33 mouse cellular contexts compared by ENCODE assay signal in genomic region chr9:37572204-37572876, GRCm38 (mm10). TPM values are rescaled to one million over a fixed set of nuclear protein-coding genes. Genes with fewer than 3 reads are reported as not detected.
A peak's percentile ranks its signal among the peaks of the same experiment; 100 is the strongest.
DNase-seq lines count a peak whose midpoint lies in the region; ATAC-seq and TF ChIP-seq lines count a peak whose summit lies in the region.
"Had no signal": no experiment of that assay in that cellular context is flagged by ENCODE, and none has a peak within 500 bp of the region (broad histone marks: within the 10 kb centered on the region; RNA-seq: fewer than 3 reads in every experiment).

No protein-coding gene starts in this region.

- no peak for TF ChIP-seq POLR2A in MEL (IDR thresholded peaks at IDR 0.05; ENCODE audit: control insufficient read depth in 1 of 2, insufficient read depth in 1 of 2, low read depth in 1 of 2, low read length in 2 of 2, poor library complexity in 1 of 2)

- intact Hi-C loops in left cerebral cortex, adult 2 months (cut with DNase I), result loop anchor here (10.0 kb wide), 1 partner anchor 242 kb away; no protein-coding TSS in a partner anchor
- intact Hi-C loops in left cerebral cortex, postnatal 4 days (cut with DNase I), result no loop called here

- no peaks in the 10 kb centered on the region for H3K27me3 ChIP-seq in MEL (ENCODE audit: control insufficient read depth in 1 of 2, insufficient read depth in 2 of 2, low read length in 2 of 2)
- H3K27me3 ChIP-seq in liver, embryonic 12.5 days (replicated peaks), result no peaks in the 10 kb centered on the region
- H3K27me3 ChIP-seq: CH12.LX; forebrain, embryonic 15.5 days; neural tube, embryonic 15.5 days had no signal

- H3K4me1 ChIP-seq in MEL (ENCODE audit: control insufficient read depth in 1 of 2, insufficient read depth in 2 of 2, low read length in 2 of 2), result peaks cover 41 to 45% of the 10 kb centered on the region in 2 experiments
- peaks cover 62% of the 10 kb centered on the region for H3K4me1 ChIP-seq in liver, embryonic 12.5 days

- ATAC-seq in liver, embryonic 12.5 days, result peak; percentile 25
- peak; percentile 4; the same call in 1 of the 2 replicates for ATAC-seq in megakaryocyte progenitor cell, adult 5-6 weeks (replicated peaks; ENCODE audit: poor library complexity)
- ATAC-seq: forebrain, embryonic 15.5 days; hindbrain, embryonic 16.5 days; Patski had no signal

- H3K4me3 ChIP-seq in left cerebral cortex, adult 2 months, result no peak overlapping the region
- H3K4me3 ChIP-seq in MEL (ENCODE audit: control insufficient read depth in 1 of 2, insufficient read depth in 1 of 2, low read depth in 2 of 2, low read length in 2 of 2), result peak overlapping the region in 1 of 2 experiments; percentile 18; a peak in 2 of 4 replicates
- H3K4me3 ChIP-seq in liver, embryonic 12.5 days, result no peak overlapping the region
- H3K4me3 ChIP-seq: embryonic facial prominence, embryonic 13.5 days; forebrain, embryonic 10.5 days; forebrain, embryonic 15.5 days; gastrocnemius, adult 2 months; heart, adult 2 months; kidney, embryonic 15.5 days; limb, embryonic 10.5 days; limb, embryonic 15.5 days; neural tube, embryonic 15.5 days had no signal

- TF ChIP-seq EP300 in MEL (IDR thresholded peaks at IDR 0.05; ENCODE audit: low read depth in 1 of 2, low read length in 2 of 2), result peak; percentile 79 to 80

- H3K9me3 ChIP-seq in MEL (replicated peaks; ENCODE audit: insufficient read depth, low read length), result no peaks in the 10 kb centered on the region
- H3K9me3 ChIP-seq in liver, embryonic 12.5 days (replicated peaks), result no peaks in the 10 kb centered on the region
- H3K9me3 ChIP-seq: embryonic facial prominence, embryonic 13.5 days; forebrain, embryonic 10.5 days; forebrain, embryonic 15.5 days; kidney, embryonic 15.5 days; limb, embryonic 10.5 days; limb, embryonic 15.5 days; neural tube, embryonic 15.5 days had no signal

- no peak for TF ChIP-seq CTCF in left cerebral cortex, adult 2 months (IDR thresholded peaks at IDR 0.05)
- TF ChIP-seq CTCF in MEL (IDR thresholded peaks at IDR 0.05 in 2 of 3, conservative IDR thresholded peaks at IDR 0.05 in 1 of 3; ENCODE audit: control insufficient read depth in 1 of 3, insufficient read depth in 1 of 3, low read depth in 2 of 3, low read length in 3 of 3, poor library complexity in 1 of 3, severe bottlenecking in 1 of 3), result no peak

- H3K9ac ChIP-seq in MEL (ENCODE audit: control insufficient read depth, low read depth, low read length, poor library complexity, severe bottlenecking), result no peak overlapping the region
- H3K9ac ChIP-seq in liver, embryonic 12.5 days, result no peak overlapping the region
- H3K9ac ChIP-seq: embryonic facial prominence, embryonic 13.5 days; forebrain, embryonic 15.5 days; kidney, embryonic 15.5 days; limb, embryonic 15.5 days; lung, embryonic 14.5 days; neural tube, embryonic 15.5 days had no signal

- no peak for TF ChIP-seq RAD21 in MEL (IDR thresholded peaks at IDR 0.05; ENCODE audit: low read depth, low read length)

- H3K4me2 ChIP-seq in liver, embryonic 12.5 days, result 0 out of 2 replicates have a peak overlapping the region, but pooled peaks have one; percentile 20
- H3K4me2 ChIP-seq: embryonic facial prominence, embryonic 13.5 days; forebrain, embryonic 15.5 days; kidney, embryonic 15.5 days; limb, embryonic 15.5 days; lung, embryonic 14.5 days; neural tube, embryonic 15.5 days had no signal

- peak overlapping the region; percentile 45 for H3K27ac ChIP-seq in left cerebral cortex, adult 2 months
- H3K27ac ChIP-seq in MEL (ENCODE audit: control insufficient read depth, low read depth, low read length), result peak overlapping the region; percentile 74
- peak overlapping the region; percentile 45 for H3K27ac ChIP-seq in liver, embryonic 12.5 days
- H3K27ac ChIP-seq: embryonic facial prominence, embryonic 13.5 days; forebrain, embryonic 10.5 days; forebrain, embryonic 15.5 days; gastrocnemius, adult 2 months; heart, adult 2 months; kidney, embryonic 15.5 days; limb, embryonic 10.5 days; limb, embryonic 15.5 days; neural tube, embryonic 15.5 days; stomach, postnatal 0 days had no signal

- 10% methylated on average over 3 of the region's 3 CpGs for WGBS in liver, embryonic 12.5 days (ENCODE audit: insufficient replicate concordance)

- no peaks in the 10 kb centered on the region for H3K79me2 ChIP-seq in MEL (ENCODE audit: control insufficient read depth, insufficient read depth, low read length, poor library complexity)

- peaks cover 0 to 57% of the 10 kb centered on the region in 2 experiments; a peak in 2 of 4 replicates for H3K36me3 ChIP-seq in MEL (ENCODE audit: control insufficient read depth in 1 of 2, insufficient read depth in 2 of 2, low read length in 2 of 2)
- H3K36me3 ChIP-seq in liver, embryonic 12.5 days, result no peaks in the 10 kb centered on the region
- H3K36me3 ChIP-seq: embryonic facial prominence, embryonic 13.5 days; forebrain, embryonic 10.5 days; forebrain, embryonic 15.5 days; kidney, embryonic 15.5 days; limb, embryonic 10.5 days; limb, embryonic 15.5 days; neural tube, embryonic 15.5 days had no signal

- no peak for DNase-seq in left cerebral cortex, adult 2 months (ENCODE audit: extremely low spot score in 1 of 2, low spot score in 2 of 2)
- no peak for DNase-seq in left cerebral cortex, postnatal 4 days
- DNase-seq in MEL (ENCODE audit: low read depth, low spot score), result no peak
- DNase-seq in urinary bladder, postnatal 36 days (ENCODE audit: low spot score in 2 of 2), result no peak
- DNase-seq in layer of hippocampus, postnatal 36 days, result no peak
- DNase-seq: adrenal gland, postnatal 10 days; cerebellum, adult 9-10 months; cerebellum, postnatal 36 days; gastrocnemius, adult 2 months; gastrocnemius, postnatal 36 days; heart, adult 2 months; kidney, adult 18-20 months; kidney, postnatal 25 days; lung, embryonic 14.5 days; lung, postnatal 14 days; midbrain, embryonic 14.5 days; right cerebral cortex, postnatal 4 days; thymus, adult 18-20 months; thymus, postnatal 36 days had no signal

TF ChIP-seq in MEL, 35 proteins besides CTCF, POLR2A, EP300 and RAD21 (continues in another document):
- TF ChIP-seq MAX (IDR thresholded peaks at IDR 0.05; ENCODE audit: low read length) (no peak), CHD1 (IDR thresholded peaks at IDR 0.05; ENCODE audit: low read depth, low read length) (no peak), ZNF384 (IDR thresholded peaks at IDR 0.05; ENCODE audit: low read depth, low read length) (no peak), POLR2AphosphoS5 (IDR thresholded peaks at IDR 0.05; ENCODE audit: borderline replicate concordance, low read depth, low read length) (no peak), USF1 (IDR thresholded peaks at IDR 0.05; ENCODE audit: low read depth, low read length) (no peak)

RNA-seq across cellular contexts. Expression of gene Siae, which starts 16.8 kb away (rescaled TPM):
- total RNA-seq in left cerebral cortex, adult 2 months (2021), result 10 to 100 TPM; 17.1 to 18.8 TPM
- total RNA-seq in left cerebral cortex, postnatal 4 days (2021), result 10 to 100 TPM; 10.5 to 11.1 TPM
- total RNA-seq in MEL (2012; rRNA removed), result 4.9 and 5.1 TPM in 2 replicates
- 1 to 10 TPM in 1 of 2 experiments, not detected in 1; 9.2 TPM for polyA plus RNA-seq in MEL (2012; ENCODE audit: insufficient read depth in 1 of 2, insufficient read length in 2 of 2, low read depth in 1 of 2, low replicate concordance in 2 of 2, missing spikeins in 1 of 2)
- polyA plus RNA-seq in liver, embryonic 12.5 days (2016; fragmentation: Nextera tagmentation; extraction: Ambion mirVana), result 5.6 and 5.7 TPM in 2 replicates
- 13.4 and 16.9 TPM in 2 replicates for total RNA-seq in megakaryocyte progenitor cell, adult 5-6 weeks (2015)
- 9.4 and 11.8 TPM in 2 replicates for total RNA-seq in megakaryocyte progenitor cell, adult 5-6 weeks (2017)
- 10 to 100 TPM; 13.0 to 13.3 TPM for total RNA-seq in layer of hippocampus, postnatal 36 days (2021)

RNA-seq across cellular contexts. Expression of gene Nrgn, which starts 19.6 kb away (rescaled TPM):
- 1,000 to 10,000 TPM; 1,927 to 1,950 TPM for total RNA-seq in left cerebral cortex, adult 2 months (2021)
- total RNA-seq in left cerebral cortex, postnatal 4 days (2021), result 100 to 1,000 TPM; 616 to 622 TPM
- total RNA-seq in MEL (2012; rRNA removed), result 0.58 and 0.78 TPM in 2 replicates
- 10 to 100 TPM in 1 of 2 experiments, not detected in 1; 43.5 TPM for polyA plus RNA-seq in MEL (2012; ENCODE audit: insufficient read depth in 1 of 2, insufficient read length in 2 of 2, low read depth in 1 of 2, low replicate concordance in 2 of 2, missing spikeins in 1 of 2)
- 20.6 and 23.4 TPM in 2 replicates for polyA plus RNA-seq in liver, embryonic 12.5 days (2016; fragmentation: Nextera tagmentation; extraction: Ambion mirVana)
- total RNA-seq in megakaryocyte progenitor cell, adult 5-6 weeks (2015), result 4.4 and 9.6 TPM in 2 replicates
- 0.54 and 3.5 TPM in 2 replicates for total RNA-seq in megakaryocyte progenitor cell, adult 5-6 weeks (2017)
- 1,000 to 10,000 TPM; 1,507 to 1,630 TPM for total RNA-seq in layer of hippocampus, postnatal 36 days (2021)

RNA-seq across cellular contexts. Expression of gene Vsig2, which starts 33.3 kb away (rescaled TPM):
- 1 to 10 TPM; 4.1 to 4.5 TPM for total RNA-seq in left cerebral cortex, adult 2 months (2021)
- total RNA-seq in left cerebral cortex, postnatal 4 days (2021), result 1 to 10 TPM; 3.4 TPM
- total RNA-seq in MEL (2012; rRNA removed), result not detected in 2 replicates
- polyA plus RNA-seq in MEL (2012; ENCODE audit: insufficient read depth in 1 of 2, insufficient read length in 2 of 2, low read depth in 1 of 2, low replicate concordance in 2 of 2, missing spikeins in 1 of 2), result under 1 TPM in 1 of 2 experiments, not detected in 1; 0.64 TPM
- 0.29 and 0.76 TPM in 2 replicates for polyA plus RNA-seq in liver, embryonic 12.5 days (2016; fragmentation: Nextera tagmentation; extraction: Ambion mirVana)
- not detected in 2 replicates for total RNA-seq in megakaryocyte progenitor cell, adult 5-6 weeks (2015)
- total RNA-seq in megakaryocyte progenitor cell, adult 5-6 weeks (2017), result not detected in 2 replicates
- 1 to 10 TPM; 2.7 to 4.7 TPM for total RNA-seq in layer of hippocampus, postnatal 36 days (2021)
- total RNA-seq: CH12.LX; monocyte, adult 5-6 weeks had no signal

RNA-seq across cellular contexts. Expression of gene Spa17, which starts 41.2 kb away (rescaled TPM):
- 1 to 10 TPM; 1.7 to 2.1 TPM for total RNA-seq in left cerebral cortex, adult 2 months (2021)
- total RNA-seq in left cerebral cortex, postnatal 4 days (2021), result 1 to 10 TPM; 1.3 to 1.6 TPM
- 0.46 and 1.2 TPM in 2 replicates for total RNA-seq in MEL (2012; rRNA removed)
- polyA plus RNA-seq in MEL (2012; ENCODE audit: insufficient read depth in 1 of 2, insufficient read length in 2 of 2, low read depth in 1 of 2, low replicate concordance in 2 of 2, missing spikeins in 1 of 2), result 1 to 10 TPM in 1 of 2 experiments, not detected in 1; 2.6 TPM
- 2.8 and 4.0 TPM in 2 replicates for polyA plus RNA-seq in liver, embryonic 12.5 days (2016; fragmentation: Nextera tagmentation; extraction: Ambion mirVana)
- 2.9 and 6.7 TPM in 2 replicates for total RNA-seq in megakaryocyte progenitor cell, adult 5-6 weeks (2015)
- 1.7 and 5.1 TPM in 2 replicates for total RNA-seq in megakaryocyte progenitor cell, adult 5-6 weeks (2017)
- total RNA-seq in layer of hippocampus, postnatal 36 days (2021), result 1 to 10 TPM; 1.5 to 2.4 TPM
- total RNA-seq: monocyte, adult 5-6 weeks had no signal

RNA-seq across cellular contexts. Expression of gene Esam, which starts 44.5 kb away (rescaled TPM):
- total RNA-seq in left cerebral cortex, adult 2 months (2021), result 10 to 100 TPM; 19.6 to 22.5 TPM
- total RNA-seq in left cerebral cortex, postnatal 4 days (2021), result 10 to 100 TPM; 30.8 to 30.9 TPM
- total RNA-seq in MEL (2012; rRNA removed), result 0.10 and 0.23 TPM in 2 replicates
- polyA plus RNA-seq in MEL (2012; ENCODE audit: insufficient read depth in 1 of 2, insufficient read length in 2 of 2, low read depth in 1 of 2, low replicate concordance in 2 of 2, missing spikeins in 1 of 2), result under 1 TPM in 1 of 2 experiments, not detected in 1; 0.89 TPM
- 22.0 and 22.8 TPM in 2 replicates for polyA plus RNA-seq in liver, embryonic 12.5 days (2016; fragmentation: Nextera tagmentation; extraction: Ambion mirVana)
- total RNA-seq in megakaryocyte progenitor cell, adult 5-6 weeks (2015), result 0.34 and 0.94 TPM in 2 replicates
- total RNA-seq in megakaryocyte progenitor cell, adult 5-6 weeks (2017), result 0.29 and 0.57 TPM in 2 replicates
- 10 to 100 TPM; 17.7 to 22.6 TPM for total RNA-seq in layer of hippocampus, postnatal 36 days (2021)
- total RNA-seq: monocyte, adult 5-6 weeks had no signal

Comparison
In these comparisons a context has a peak if more than half of its experiments do, and no peak if none do; other contexts are left out.
1. RNA of gene Nrgn, which starts 19.6 kb away (total RNA-seq): 1,927 to 1,950 TPM in left cerebral cortex, adult 2 months, 1,507 to 1,630 TPM in layer of hippocampus, postnatal 36 days and 616 to 622 TPM in left cerebral cortex, postnatal 4 days; 0.54 to 9.6 TPM in megakaryocyte progenitor cell, adult 5-6 weeks and 0.58 to 0.78 TPM in MEL; every median in the first group is over 10 times any median in the second.
2. Peak in every context shown above with its lines, with median percentiles within 50 percentile points of each other: H3K27ac ChIP-seq.